Mouse (Mus musculus): ENCODE results near the gene Zfp362.

The Zfp362 gene

GRCm38 (mm10) chr4:128755064-128755463 is 50.8 kb downstream of the Zfp362 start, which contains the start of gene A3galt2:
A3galt2 (plus strand) TSS chr4:128755364.
- DNase-seq: no peak

- DNase-seq: no peak
Measured at GRCm38 (mm10) chr4:128753571-128753970, 52.3 kb downstream of the Zfp362 start.

GRCm38 (mm10) chr4:128752031-128752757 is 53.7 kb downstream of the Zfp362 start:
- DNase-seq: no peak

GRCm38 (mm10) chr4:128751006-128751405 is 54.8 kb downstream of the Zfp362 start:
- no peak for DNase-seq

GRCm38 (mm10) chr4:128748309-128748708 is 57.5 kb downstream of the Zfp362 start:
- DNase-seq: no peak

- DNase-seq: no peak
Measured at GRCm38 (mm10) chr4:128747614-128748270, 58.1 kb downstream of the Zfp362 start.

- DNase-seq: no peak
Measured at GRCm38 (mm10) chr4:128745160-128745559, 60.7 kb downstream of the Zfp362 start.

GRCm38 (mm10) chr4:128743031-128743626 is 62.7 kb downstream of the Zfp362 start:
- DNase-seq: no peak

- DNase-seq: no peak
Measured at GRCm38 (mm10) chr4:128742379-128742970, 63.4 kb downstream of the Zfp362 start.

GRCm38 (mm10) chr4:128741906-128742305 is 63.9 kb downstream of the Zfp362 start:
- no peak for DNase-seq

- DNase-seq: no peak
Measured at GRCm38 (mm10) chr4:128740878-128741277, 65.0 kb downstream of the Zfp362 start.

GRCm38 (mm10) chr4:128737825-128738610 is 67.8 kb downstream of the Zfp362 start:
- DNase-seq: no peak

- DNase-seq: no peak
Measured at GRCm38 (mm10) chr4:128737137-128737589, 68.7 kb downstream of the Zfp362 start.

- DNase-seq: peak; percentile 68
Measured at GRCm38 (mm10) chr4:128734721-128735671, 70.8 kb downstream of the Zfp362 start.

- no peak for DNase-seq
Measured at GRCm38 (mm10) chr4:128734217-128734616, 71.6 kb downstream of the Zfp362 start.

GRCm38 (mm10) chr4:128733496-128733895 is 72.3 kb downstream of the Zfp362 start:
- DNase-seq: no peak

- no peak for DNase-seq
Measured at GRCm38 (mm10) chr4:128732794-128733193, 73.1 kb downstream of the Zfp362 start.

GRCm38 (mm10) chr4:128730271-128730670 is 75.6 kb downstream of the Zfp362 start:
- no peak for DNase-seq

GRCm38 (mm10) chr4:128729709-128730037 is 76.2 kb downstream of the Zfp362 start:
- no peak for DNase-seq

GRCm38 (mm10) chr4:128729033-128729708 is 76.7 kb downstream of the Zfp362 start:
- no peak for DNase-seq

- DNase-seq: no peak
Measured at GRCm38 (mm10) chr4:128728431-128728851, 77.4 kb downstream of the Zfp362 start.

All from thymus, postnatal 25 days (tissue).